Mouse (Mus musculus) T-helper 17 cell (primary cell): ENCODE measurements around the gene Nsg1.

ENCODE experiments used
- in situ Hi-C, 2 experiments: fragments of 300-600 bp; cut with MboI, MseI; formaldehyde crosslinking; loops; 1 replicate in 1 of 2; 2 replicates in 1 of 2; pipeline ENCODE4 v1.15.1; 2025; ENCODE audit warnings: high pct_unique_total_duplicates in 2 of 2

The Nsg1 gene

GRCm38 (mm10) chr5:38159634-38160413, at the start of gene Nsg1:
Gene Nsg1 (minus strand): TSS chr5:38159907.
- in situ Hi-C loops: no loop called here

DNA sequence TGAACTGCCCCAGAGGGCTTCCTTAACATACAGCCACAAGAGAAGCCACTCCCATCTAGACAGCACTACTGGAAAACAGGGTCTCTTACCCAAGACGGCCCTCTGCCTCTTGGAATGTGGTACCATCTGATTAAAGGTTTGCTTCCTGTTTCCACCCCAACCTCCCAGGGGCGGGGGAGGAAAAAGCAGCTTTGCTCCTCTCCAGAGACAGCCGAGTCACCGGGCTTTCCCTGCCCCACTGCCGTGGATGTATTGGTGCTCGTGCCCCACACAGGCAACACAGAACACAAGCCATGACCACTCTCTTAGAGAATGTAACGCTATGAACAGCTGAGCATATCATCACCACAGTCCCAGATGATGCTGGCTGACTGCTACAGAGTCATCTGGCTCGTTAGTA, 49.3 kb upstream of the Nsg1 start:
- in situ Hi-C loops: loop anchor here in 1 of 2 experiments (10.0 kb wide), 1 partner anchor 904 kb away; no protein-coding TSS in a partner anchor

DNA sequence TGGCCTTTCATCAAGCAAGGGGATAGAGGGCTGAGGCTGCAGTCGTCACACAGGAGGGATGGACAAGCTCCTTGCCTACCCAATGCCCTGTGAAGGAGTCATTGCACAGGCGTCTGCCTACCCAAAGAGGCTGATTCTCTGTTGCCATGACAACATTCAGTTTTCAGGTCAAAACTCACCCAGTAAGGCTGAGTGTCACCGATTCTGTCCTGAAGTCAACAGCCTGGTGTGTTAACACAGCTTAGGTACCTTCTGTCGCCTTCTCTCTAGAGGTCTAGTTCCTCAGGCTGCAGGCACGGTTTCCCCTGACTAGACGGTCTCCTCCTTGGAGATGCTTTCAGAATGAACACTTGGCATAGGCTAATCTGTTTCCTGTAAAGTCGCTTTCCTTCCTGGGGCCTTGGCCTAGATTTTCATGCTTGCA, 45.6 kb upstream of the Nsg1 start:
- in situ Hi-C loops: loop anchor here in 1 of 2 experiments (10.0 kb wide), 1 partner anchor 901 kb away; no protein-coding TSS in a partner anchor

- in situ Hi-C loops: loop anchor here in 1 of 2 experiments (10.0 kb wide), 1 partner anchor 895 kb away; no protein-coding TSS in a partner anchor
Measured at GRCm38 (mm10) chr5:38199686-38200085, 40.0 kb upstream of the Nsg1 start.

DNA sequence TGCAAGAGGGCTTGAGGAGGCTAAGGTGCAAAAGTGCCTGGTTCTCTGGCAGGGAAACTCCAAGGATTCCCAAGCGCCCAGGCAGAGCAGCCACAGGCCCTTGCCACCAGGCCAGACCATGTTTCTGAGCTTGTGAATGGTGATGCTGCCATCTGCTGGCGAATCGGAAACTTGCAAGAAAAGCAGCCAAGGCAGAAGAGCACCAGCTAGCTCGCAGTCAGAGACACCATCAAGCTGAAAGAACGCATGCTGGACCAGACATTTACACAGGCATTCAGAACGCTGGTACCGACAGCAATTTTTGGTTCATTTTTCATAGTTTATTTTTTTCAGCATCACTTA, 37.7 kb upstream of the Nsg1 start:
- in situ Hi-C loops: no loop called here

DNA sequence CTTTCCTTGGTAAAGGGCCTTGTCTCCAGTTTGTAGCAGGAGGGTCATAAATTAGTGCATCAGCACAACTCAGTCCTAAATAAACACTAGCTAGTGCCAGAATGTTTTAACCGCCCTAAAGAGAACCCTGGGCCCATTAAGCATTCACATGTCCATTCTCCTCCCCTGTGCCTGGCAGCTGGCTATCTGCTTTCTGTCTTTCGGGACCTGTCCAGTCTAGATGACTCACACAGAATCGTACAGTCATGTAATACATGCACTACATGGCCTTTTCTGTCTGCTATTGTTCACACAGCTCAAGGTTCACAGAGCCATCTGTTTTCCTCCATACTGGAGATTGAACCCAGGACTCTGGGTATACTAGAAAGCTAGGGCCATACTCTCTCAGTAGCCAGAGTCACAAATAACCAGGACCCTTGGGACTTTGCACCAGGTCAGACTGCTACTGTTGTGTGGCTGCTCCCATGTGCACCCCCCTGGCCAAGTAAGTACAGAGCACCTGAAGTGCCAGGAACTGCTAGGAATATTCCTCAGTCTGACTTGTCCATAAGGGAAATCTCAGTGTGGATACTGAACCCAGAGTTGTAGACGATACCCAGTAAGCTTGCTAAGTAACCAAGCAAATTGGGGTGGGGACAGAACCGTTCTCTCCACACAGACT, 37.2 kb upstream of the Nsg1 start:
- in situ Hi-C loops: no loop called here

DNA sequence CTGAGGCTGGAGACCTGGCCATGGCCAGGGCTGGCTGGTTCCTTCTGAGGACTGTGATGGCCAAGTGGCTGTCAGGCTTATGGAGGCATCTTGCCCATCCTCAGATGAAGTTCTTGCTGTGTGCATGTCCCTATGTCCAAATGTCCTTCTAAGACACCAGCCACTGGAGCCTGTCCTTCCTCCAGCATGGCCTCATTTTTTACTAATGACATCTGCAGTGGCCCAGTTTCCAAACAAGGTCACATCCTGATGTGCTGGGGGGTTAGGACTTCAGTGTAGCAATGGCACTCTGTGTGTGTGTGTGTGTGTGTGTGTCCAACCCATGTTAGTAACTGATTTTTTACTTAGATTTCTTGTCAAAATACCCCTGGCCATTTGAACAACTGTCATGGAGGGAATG, 36.2 kb upstream of the Nsg1 start:
- in situ Hi-C loops: no loop called here

DNA sequence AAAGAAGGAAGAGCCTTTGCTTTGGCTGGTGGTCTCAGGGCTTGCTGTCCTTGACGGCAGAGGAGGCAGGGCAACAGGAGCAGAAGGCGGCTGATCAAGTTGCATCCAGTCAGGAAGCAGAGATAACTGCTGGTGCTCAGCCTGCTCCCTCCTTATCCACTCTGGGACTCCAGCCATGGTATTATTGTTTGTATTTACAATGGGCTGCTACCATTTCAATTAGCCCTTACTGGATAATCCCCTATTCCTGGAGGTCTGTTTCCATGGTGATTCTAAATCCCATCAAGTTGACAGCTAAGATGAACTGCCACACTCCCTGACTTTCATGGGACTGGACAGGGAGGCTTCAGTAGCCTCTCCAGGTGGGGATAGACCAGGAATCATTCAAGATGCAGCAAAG, 35.2 kb upstream of the Nsg1 start:
- in situ Hi-C loops: loop anchor here in 1 of 2 experiments (5.0 kb wide), 1 partner anchor 98 kb away; no protein-coding TSS in a partner anchor

DNA sequence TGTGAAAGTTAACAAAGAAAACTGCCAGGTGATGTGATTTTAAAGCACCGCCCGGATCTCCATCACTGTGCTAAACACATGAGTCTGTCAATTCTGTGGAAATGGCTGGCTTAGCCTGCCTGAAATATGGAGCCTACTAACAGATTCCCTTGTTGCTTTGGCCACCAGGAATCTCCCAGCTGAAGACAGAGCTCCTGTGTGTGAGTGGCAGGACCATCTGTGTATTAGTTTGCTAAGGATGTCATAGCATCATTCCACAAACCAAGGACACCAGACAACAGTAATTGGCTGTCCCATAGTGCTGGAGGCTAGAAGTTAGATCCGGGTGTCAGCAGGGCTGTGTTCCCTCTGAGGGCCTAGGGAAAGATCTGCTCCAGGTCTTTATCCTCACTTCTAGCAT, 31.2 kb upstream of the Nsg1 start:
- in situ Hi-C loops: loop anchor here in 1 of 2 experiments (5.0 kb wide), 1 partner anchor 94 kb away; no protein-coding TSS in a partner anchor

DNA sequence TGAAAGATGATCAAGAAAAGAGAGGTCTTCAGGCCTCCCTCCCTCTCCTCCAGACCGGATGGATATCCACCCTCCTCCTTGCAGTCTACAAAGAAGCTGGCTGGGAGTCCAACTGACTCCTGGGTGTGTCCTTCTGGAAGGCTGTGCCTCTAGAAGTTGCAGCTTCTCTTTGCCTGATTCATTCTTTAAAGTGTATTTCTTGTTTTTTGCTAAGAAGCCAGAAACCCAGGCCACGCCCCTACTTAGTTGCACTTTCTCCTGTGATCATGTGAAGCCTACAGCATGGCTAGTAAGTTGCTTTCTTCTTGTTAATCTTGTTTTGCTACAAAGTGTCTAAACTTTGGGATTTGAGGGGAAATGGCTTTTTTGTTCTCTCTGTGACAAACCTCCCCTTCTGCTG, 27.3 kb upstream of the Nsg1 start:
- in situ Hi-C loops: no loop called here

- in situ Hi-C loops: no loop called here
Measured at GRCm38 (mm10) chr5:38184688-38185285, 25.1 kb upstream of the Nsg1 start.

DNA sequence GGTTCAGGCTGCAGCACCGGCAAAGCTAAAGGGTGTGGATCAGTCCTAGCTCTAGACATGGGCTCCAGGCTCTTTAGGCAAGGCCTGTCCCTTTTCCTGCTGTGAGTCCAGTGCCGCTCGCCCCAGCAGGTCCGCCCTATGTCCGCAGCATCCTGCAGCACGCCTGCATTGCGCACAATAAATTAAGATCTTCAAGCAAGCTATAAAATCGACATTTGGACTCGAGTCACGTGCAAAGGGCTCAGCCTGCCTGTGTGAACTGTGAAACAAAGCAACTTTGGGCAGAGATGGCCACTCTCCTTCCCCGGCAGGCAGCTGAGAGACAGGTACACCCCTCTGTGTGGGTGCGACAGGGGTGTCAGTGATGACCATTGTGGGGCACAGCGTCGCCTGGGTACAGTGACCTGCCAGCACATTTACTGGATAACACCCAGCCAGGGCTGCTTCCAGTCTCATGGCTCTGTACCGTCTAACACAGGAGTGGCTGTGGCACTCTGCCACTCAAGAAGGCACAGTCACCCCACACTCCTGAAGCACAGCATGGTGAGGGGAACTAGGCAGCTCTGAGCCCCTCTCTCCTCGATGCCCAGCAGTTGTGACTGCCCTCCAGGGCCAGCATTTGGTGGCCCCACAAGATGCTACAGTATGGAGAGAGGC, 14.7 kb upstream of the Nsg1 start:
- in situ Hi-C loops: no loop called here

DNA sequence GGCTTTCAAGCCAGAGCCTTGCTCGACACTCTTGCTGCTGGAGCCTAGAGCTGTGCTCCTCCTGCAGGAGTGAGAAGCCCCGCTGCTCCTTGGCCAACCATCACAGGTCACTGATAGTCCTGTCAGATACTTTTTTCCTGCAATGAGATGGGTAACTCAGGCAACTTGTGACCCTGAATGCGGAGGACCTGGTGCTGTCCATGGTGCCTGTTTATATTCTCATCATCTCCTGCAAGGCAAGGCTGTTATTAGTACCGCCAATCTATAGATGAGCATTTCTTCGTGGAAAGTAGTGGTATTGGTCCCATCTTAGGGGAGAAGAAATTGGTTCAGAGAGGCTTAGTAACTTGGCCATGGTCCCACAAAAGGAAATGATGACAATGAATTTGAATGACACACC, 14.1 kb upstream of the Nsg1 start:
- in situ Hi-C loops: no loop called here

GRCm38 (mm10) chr5:38168497-38168896, 8.8 kb upstream of the Nsg1 start:
- in situ Hi-C loops: no loop called here

DNA sequence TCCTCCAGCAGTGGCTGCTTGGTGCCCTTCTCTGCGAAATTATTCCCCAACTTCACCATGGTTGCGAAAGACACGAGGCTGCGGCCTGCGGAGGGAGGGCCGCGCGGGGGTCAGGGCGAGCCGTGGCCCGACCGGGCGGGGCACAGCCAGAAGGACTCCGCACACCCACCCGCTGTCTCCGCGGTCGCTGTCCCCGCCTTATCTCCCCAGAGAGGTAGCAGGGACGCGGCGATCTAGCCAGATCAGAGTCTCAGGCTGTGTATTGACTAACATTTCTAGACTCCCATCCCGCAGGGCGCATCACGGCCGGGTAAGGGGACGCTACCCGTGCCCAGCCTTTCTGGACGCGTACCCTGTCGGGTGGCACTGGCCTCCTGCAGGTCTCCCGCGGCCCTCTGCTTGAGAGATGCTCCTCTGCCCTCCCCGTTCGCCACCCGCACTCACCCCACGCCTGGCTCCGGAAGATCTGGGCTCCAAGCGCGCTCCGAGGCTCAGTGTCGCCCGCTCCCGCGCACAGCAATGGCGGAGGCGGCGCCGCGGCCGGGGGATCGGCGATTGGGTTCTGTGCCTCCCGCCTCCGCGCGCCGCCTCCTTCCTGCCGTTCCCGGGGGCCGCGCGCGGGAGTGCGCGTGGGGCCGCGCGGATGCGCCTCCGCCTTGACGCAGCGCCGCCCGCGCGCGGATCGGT, 617 bp downstream of the Nsg1 start:
- in situ Hi-C loops: no loop called here

DNA sequence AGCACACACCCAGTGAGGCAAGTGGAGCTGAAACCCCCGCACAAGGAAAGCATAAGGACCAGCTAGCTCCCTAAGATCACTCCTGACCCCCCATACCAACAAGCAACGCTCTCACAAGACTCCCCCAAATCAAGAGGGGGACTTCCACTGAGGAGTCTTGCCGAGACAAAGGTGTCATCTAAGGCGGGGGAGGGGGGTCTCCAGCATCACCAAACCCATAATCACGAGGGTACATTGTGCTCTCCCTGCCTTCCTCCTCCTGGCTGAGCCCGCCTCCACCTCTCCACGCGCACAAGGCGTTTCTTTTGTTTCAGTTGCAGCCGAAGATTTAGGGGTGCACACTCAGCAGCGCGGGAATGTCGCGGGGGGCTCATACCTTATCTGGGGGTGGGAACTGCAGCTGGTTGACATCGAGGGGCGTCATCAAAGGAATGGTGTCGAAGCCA, 1.2 kb downstream of the Nsg1 start:
- in situ Hi-C loops: no loop called here

DNA sequence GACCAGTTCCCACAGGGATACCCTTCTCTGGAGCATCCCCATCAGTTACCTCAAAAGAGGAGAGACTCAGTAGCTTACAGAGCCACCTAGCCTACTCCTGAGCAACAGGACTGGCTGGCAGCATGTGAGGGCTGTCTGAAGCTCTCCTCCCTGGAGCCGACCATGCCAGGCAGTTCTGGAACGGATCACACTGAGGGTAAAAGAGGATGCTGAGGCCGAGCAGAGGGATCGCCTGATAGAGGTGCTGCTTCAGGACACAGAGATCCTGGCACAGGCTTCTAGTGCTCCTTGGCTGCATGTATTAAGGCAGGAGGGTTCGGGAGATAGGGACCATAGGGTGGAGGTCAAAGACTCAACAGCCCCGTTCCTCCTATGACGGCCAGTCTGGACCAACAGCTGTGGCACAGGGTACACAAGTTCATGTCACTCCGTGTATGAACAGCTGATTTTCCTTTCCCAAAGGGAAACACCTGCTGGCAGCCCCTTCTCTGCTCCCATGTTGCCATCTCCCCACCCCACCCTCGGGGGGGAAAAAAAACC, 2.2 kb downstream of the Nsg1 start:
- in situ Hi-C loops: no loop called here

DNA sequence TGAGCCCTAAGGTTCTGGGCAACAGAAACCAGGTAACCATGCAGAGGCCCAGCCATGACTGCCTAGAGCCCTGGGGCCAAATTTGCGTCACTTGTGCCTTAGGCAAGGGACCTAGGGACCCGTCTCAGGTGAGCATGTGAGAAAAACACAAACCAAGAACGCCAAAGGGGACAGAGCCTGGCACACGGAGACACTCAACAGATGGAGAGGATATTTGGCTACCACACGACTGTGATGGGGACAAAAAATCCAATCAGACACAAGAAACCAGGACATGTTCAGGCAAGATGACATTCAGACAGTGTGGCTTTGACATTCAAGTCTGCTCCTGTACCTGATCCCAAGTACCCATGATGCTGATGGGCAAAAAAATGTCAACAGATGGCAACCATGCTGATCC, 6.1 kb downstream of the Nsg1 start:
- in situ Hi-C loops: no loop called here

DNA sequence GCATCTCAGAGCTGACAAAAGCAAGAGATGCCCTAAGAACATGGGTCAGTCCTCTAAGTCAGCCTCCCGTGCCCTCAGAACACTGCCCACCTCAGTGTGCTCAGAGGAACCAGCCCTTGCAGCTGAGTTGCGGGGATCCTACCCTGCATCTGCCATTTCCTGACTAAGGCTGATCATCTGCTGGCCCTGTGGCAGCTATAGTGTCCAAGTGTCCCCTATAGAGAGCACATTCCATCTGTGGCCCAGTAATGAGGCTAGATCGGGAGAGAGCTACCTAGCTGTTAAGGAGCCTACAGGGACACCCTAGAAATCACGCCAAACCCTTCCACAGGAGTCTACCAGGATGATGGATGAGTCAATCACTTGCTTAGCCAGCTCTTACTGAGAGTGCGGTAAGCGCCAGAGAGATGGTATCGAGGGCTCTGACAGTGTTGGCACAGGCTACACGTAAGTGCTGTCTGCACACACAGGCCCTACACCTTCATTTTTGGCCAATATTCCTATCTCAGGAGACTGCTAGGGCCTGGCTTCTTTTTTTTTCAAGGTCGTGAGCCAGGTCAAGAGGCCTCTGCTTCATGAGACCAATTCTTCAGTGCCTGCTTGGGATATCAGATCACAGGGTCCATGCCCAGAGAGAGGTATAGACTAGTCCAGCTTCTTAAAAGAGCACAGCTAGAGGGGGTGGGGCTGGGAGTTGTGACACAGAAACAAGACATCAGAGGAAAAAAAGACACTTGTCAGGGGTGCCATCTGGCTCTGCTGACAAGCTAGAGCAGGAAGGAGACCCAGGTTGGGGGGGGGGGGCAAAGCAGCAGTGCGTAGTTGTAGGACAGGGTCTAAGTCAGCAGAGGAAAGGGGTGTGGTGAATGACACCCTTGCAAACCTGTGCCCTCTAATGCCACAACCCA, 7.3 kb downstream of the Nsg1 start:
- in situ Hi-C loops: no loop called here

DNA sequence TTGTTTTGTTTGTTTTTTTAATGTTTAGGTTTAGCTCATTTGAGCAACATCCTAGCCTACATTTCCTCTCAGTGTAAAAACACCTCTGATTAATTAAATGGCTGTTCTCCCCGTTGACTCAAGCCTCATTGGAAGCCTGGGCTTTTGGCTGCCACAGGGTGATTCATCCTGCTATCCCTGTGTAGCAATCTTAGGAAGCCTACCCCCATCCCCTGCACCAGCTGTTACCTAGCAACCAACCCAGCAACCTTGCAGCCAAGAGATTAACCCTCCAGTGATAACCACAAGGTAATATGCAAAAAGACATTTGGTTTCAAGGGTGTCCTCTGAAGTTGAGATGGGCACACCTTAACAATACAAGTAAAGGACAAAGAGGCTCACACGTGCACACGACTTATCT, 8.4 kb downstream of the Nsg1 start:
- in situ Hi-C loops: no loop called here
